ENCODE assay signal across 13 mouse cellular contexts in genomic region chr7:81476833-81477232, GRCm38 (mm10). TPM values are rescaled to one million over a fixed set of nuclear protein-coding genes. Genes with fewer than 3 reads are reported as not detected.
DNase-seq lines count a peak whose midpoint lies in the region; ATAC-seq lines count a peak whose summit lies in the region.
"Had no signal": no experiment of that assay in that cellular context is flagged by ENCODE, and none has a peak within 500 bp of the region (broad histone marks: within the 10 kb centered on the region; RNA-seq: fewer than 3 reads in every experiment).

No protein-coding gene starts in this region.

- peaks cover 66% of the 10 kb centered on the region for H3K27me3 ChIP-seq in heart, embryonic 13.5 days (replicated peaks)
- peaks cover 46% of the 10 kb centered on the region for H3K27me3 ChIP-seq in hindbrain, embryonic 10.5 days (ENCODE audit: insufficient read depth, poor library complexity, severe bottlenecking)
- H3K27me3 ChIP-seq in midbrain, embryonic 14.5 days (ENCODE audit: control insufficient read depth, insufficient read depth, low read length): 0 out of 2 replicates have a peak, but pooled peaks cover 4% of the 10 kb centered on the region

- no peak overlapping the region for H3K27ac ChIP-seq in heart, embryonic 13.5 days (replicated peaks)
- H3K27ac ChIP-seq in hindbrain, embryonic 10.5 days: no peak overlapping the region
- no peak overlapping the region for H3K27ac ChIP-seq in midbrain, embryonic 14.5 days (replicated peaks; ENCODE audit: low read depth, low read length)

- peaks cover 4% of the 10 kb centered on the region; the same call in 1 of the 2 replicates for H3K4me1 ChIP-seq in heart, embryonic 13.5 days
- peaks cover 20% of the 10 kb centered on the region for H3K4me1 ChIP-seq in hindbrain, embryonic 10.5 days (replicated peaks)
- H3K4me1 ChIP-seq in midbrain, embryonic 14.5 days (ENCODE audit: control insufficient read depth, insufficient read depth, low read length): no peaks in the 10 kb centered on the region

- H3K4me2 ChIP-seq in heart, embryonic 13.5 days: peak overlapping the region; percentile 59
- H3K4me2 ChIP-seq in midbrain, embryonic 14.5 days (ENCODE audit: low read length): 0 out of 2 replicates have a peak overlapping the region, but pooled peaks have one; percentile 6

- 9% methylated on average over 24 of the region's 24 CpGs for WGBS in heart, embryonic 13.5 days
- WGBS in hindbrain, embryonic 10.5 days: 5% methylated on average over 24 of the region's 24 CpGs
- 7% methylated on average over 24 of the region's 24 CpGs for WGBS in midbrain, embryonic 14.5 days

- H3K9me3 ChIP-seq in heart, embryonic 13.5 days: no peaks in the 10 kb centered on the region
- H3K9me3 ChIP-seq in hindbrain, embryonic 10.5 days: no peaks in the 10 kb centered on the region
- no peaks in the 10 kb centered on the region for H3K9me3 ChIP-seq in midbrain, embryonic 14.5 days (ENCODE audit: control insufficient read depth, low read length)

- ATAC-seq in heart, embryonic 13.5 days (ENCODE audit: extremely low read depth, insufficient number of reproducible peaks, low FRiP score, low TSS enrichment): no peak
- peak; percentile 27; the same call in 1 of the 2 replicates for ATAC-seq in midbrain, embryonic 14.5 days (ENCODE audit: low FRiP score, low TSS enrichment)
- ATAC-seq: activated CD4-positive, CD25-positive, alpha-beta regulatory T cell, adult 4 months had no signal

- intact Hi-C loops in heart, postnatal 10 days (cut with DNase I): no loop called here

- peak overlapping the region; percentile 27 for H3K4me3 ChIP-seq in heart, embryonic 13.5 days
- peak overlapping the region; percentile 29; the same call in 1 of the 2 replicates for H3K4me3 ChIP-seq in hindbrain, embryonic 10.5 days
- H3K4me3 ChIP-seq in midbrain, embryonic 14.5 days (replicated peaks; ENCODE audit: low read depth, low read length): no peak overlapping the region

- no peak overlapping the region for H3K9ac ChIP-seq in heart, embryonic 13.5 days
- H3K9ac ChIP-seq in midbrain, embryonic 14.5 days (replicated peaks; ENCODE audit: low read length): no peak overlapping the region

- H3K36me3 ChIP-seq in heart, embryonic 13.5 days: no peaks in the 10 kb centered on the region
- H3K36me3 ChIP-seq in hindbrain, embryonic 10.5 days: 0 out of 2 replicates have a peak, but pooled peaks cover 4% of the 10 kb centered on the region
- H3K36me3 ChIP-seq in midbrain, embryonic 14.5 days (ENCODE audit: control insufficient read depth, insufficient read depth, low read length): peaks cover 64% of the 10 kb centered on the region

- no peak for DNase-seq in heart, postnatal 10 days
- DNase-seq in ZHBTc4 (ENCODE audit: low read depth, low spot score): peak; percentile 69
- DNase-seq in hindbrain, embryonic 10.5 days (ENCODE audit: low spot score): peak; percentile 20
- peak; percentile 65 for DNase-seq in midbrain, embryonic 14.5 days
- DNase-seq in frontal cortex, postnatal 25 days (ENCODE audit: low spot score in 2 of 2): no peak
- DNase-seq in urinary bladder, postnatal 25 days (ENCODE audit: low spot score): no peak
- no peak for DNase-seq in cerebellum, adult 9-11 months
- DNase-seq: B cell, adult 2 months; cerebellum, adult 2 months; left cerebral cortex, postnatal 4 days; right cerebral cortex, postnatal 4 days had no signal

RNA-seq across cellular contexts. Expression of gene Ap3b2, which starts 16.9 kb away (rescaled TPM):
- 3.7 and 4.1 TPM in 2 replicates for polyA plus RNA-seq in heart, embryonic 13.5 days (2015; fragmentation: Nextera tagmentation; extraction: Ambion mirVana)
- total RNA-seq in heart, postnatal 10 days (2021): under 1 TPM in 1 of 2 experiments, not detected in 1; 0.22 TPM
- 20.6 and 44.7 TPM in 2 replicates for polyA plus RNA-seq in hindbrain, embryonic 10.5 days (2016; fragmentation: Nextera tagmentation; extraction: Ambion mirVana)
- 125 and 138 TPM in 2 replicates for polyA plus RNA-seq in midbrain, embryonic 14.5 days (2014; fragmentation: Nextera tagmentation; extraction: Ambion mirVana)
- polyA plus RNA-seq: activated CD4-positive, CD25-positive, alpha-beta regulatory T cell, adult 4 months had no signal

RNA-seq across cellular contexts. Expression of gene BC048679, which starts 21.2 kb away (rescaled TPM):
- not detected in 2 replicates for polyA plus RNA-seq in heart, embryonic 13.5 days (2015; fragmentation: Nextera tagmentation; extraction: Ambion mirVana)
- not detected for total RNA-seq in heart, postnatal 10 days (2021)
- 0.39 and 0.73 TPM in 2 replicates for polyA plus RNA-seq in hindbrain, embryonic 10.5 days (2016; fragmentation: Nextera tagmentation; extraction: Ambion mirVana)
- not detected in 2 replicates for polyA plus RNA-seq in midbrain, embryonic 14.5 days (2014; fragmentation: Nextera tagmentation; extraction: Ambion mirVana)
- total RNA-seq: left cerebral cortex, postnatal 4 days had no signal
- polyA plus RNA-seq: activated CD4-positive, CD25-positive, alpha-beta regulatory T cell, adult 4 months; cerebellum, adult 2 months had no signal

RNA-seq across cellular contexts. Expression of gene Cpeb1, which starts 21.6 kb away (rescaled TPM):
- 2.4 and 4.1 TPM in 2 replicates for polyA plus RNA-seq in heart, embryonic 13.5 days (2015; fragmentation: Nextera tagmentation; extraction: Ambion mirVana)
- total RNA-seq in heart, postnatal 10 days (2021): 10 to 100 TPM in 1 of 2 experiments, 1 to 10 TPM in 1; 9.8 to 11.5 TPM
- polyA plus RNA-seq in hindbrain, embryonic 10.5 days (2016; fragmentation: Nextera tagmentation; extraction: Ambion mirVana): 1.3 and 1.9 TPM in 2 replicates
- 2.9 and 4.5 TPM in 2 replicates for polyA plus RNA-seq in midbrain, embryonic 14.5 days (2014; fragmentation: Nextera tagmentation; extraction: Ambion mirVana)
- polyA plus RNA-seq: activated CD4-positive, CD25-positive, alpha-beta regulatory T cell, adult 4 months had no signal

Comparison
In these comparisons a context has a peak if more than half of its experiments do, and no peak if none do; other contexts are left out.
1. DNase-seq: peak in ZHBTc4 (single experiment), hindbrain, embryonic 10.5 days (single experiment) and midbrain, embryonic 14.5 days (single experiment); none in heart, postnatal 10 days (0 of 2), frontal cortex, postnatal 25 days (0 of 2), urinary bladder, postnatal 25 days (single experiment) and cerebellum, adult 9-11 months (single experiment).